Mouse (Mus musculus) heart, postnatal 0 days (tissue): Measurements from ENCODE around the gene Tiam2.

Experiments used
- CTCF ChIP-seq: IDR thresholded peaks from 2 replicates; pipeline ENCODE4 v1.5.1; 2016; ENCODE audit warnings: antibody characterized with exemption, control low read depth, low read depth
- EP300 ChIP-seq: IDR thresholded peaks from 2 replicates; pipeline ENCODE4 v1.6.1; 2016; ENCODE audit warnings: antibody characterized with exemption, low read depth

DNA sequence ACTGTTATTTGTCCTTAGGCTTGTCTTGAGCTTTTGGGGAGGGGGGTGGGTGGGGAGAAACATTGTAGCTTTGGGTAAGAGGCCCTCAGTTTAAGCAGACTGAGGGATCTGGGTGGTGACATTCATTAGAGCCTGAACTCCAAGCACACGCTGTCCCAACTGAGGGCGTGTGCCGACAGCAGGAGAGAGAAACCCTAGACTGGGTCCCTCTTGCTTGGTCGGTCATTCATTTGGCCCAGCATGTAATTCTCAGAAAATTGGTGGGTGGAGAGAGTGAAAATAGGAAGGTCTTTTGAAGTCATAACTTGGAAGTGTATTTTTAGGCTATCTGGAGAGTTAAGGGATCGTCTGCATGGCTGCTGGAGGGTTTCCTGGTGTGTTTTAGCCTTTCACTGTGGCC is 71.5 kb downstream of the Tiam2 start:
- TF ChIP-seq CTCF (no peak), EP300 (no peak)
